Comparison of ENCODE assay signal across 9 mouse cellular contexts in the genomic region with DNA sequence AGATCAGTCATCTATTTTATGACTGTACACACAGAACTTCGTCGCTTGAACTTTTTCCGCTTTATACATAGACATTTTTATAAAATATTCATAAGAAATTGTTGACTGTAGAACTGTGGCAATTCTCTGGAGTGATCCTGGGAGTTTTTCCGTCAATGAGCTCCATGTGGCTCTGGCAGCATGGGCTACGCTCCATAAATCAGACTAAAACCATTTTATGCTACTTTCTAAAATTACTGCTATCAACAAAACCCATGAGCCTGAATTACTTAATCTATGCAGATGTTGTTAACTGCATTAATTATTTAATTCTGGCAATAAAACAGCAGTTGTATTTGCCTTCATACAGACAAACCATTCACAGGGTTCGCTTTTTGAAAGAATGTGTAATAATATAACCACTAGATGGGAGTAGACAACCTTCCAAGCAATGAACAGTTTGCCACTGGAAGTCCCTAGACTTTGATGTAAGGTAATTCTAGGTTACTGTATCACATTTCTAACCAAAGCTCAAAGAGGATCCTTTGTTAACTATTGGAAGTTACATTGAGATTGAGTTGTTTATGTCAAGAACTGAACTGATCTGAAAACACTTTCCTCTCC.
DNase-seq lines count a peak whose midpoint lies in the region; ATAC-seq and TF ChIP-seq lines count a peak whose summit lies in the region.
"Had no signal": no experiment of that assay in that cellular context is flagged by ENCODE, and none has a peak within 500 bp of the region (broad histone marks: within the 10 kb centered on the region; RNA-seq: fewer than 3 reads in every experiment).

No protein-coding gene starts in this region.

- peak; percentile 69 for ATAC-seq in forebrain, embryonic 13.5 days
- peak; percentile 89 for ATAC-seq in neural tube, embryonic 13.5 days (ENCODE audit: low read depth)
- no peak for ATAC-seq in granulocyte monocyte progenitor cell, adult 5-6 weeks (replicated peaks; ENCODE audit: poor library complexity, severe bottlenecking)

- H3K27ac ChIP-seq in forebrain, embryonic 13.5 days = no peak overlapping the region
- H3K27ac ChIP-seq in neural tube, embryonic 13.5 days (replicated peaks) = no peak overlapping the region
- H3K27ac ChIP-seq: liver, embryonic 14.5 days had no signal

- peak; percentile 25 for DNase-seq in left cerebral cortex, adult 11 months (ENCODE audit: low spot score)
- no peak for DNase-seq in left cerebral cortex, adult 18-20 months (ENCODE audit: low spot score in 2 of 2)
- peak; percentile 2 for DNase-seq in NIH3T3 (ENCODE audit: low read depth)
- no peak for DNase-seq in thymus, adult 18-20 months
- DNase-seq in lung, adult 2 months = no peak

- H3K9ac ChIP-seq in forebrain, embryonic 13.5 days = no peak overlapping the region
- H3K9ac ChIP-seq in neural tube, embryonic 13.5 days = no peak overlapping the region
- H3K9ac ChIP-seq: liver, embryonic 14.5 days had no signal

- H3K36me3 ChIP-seq in forebrain, embryonic 13.5 days (ENCODE audit: poor library complexity, severe bottlenecking) = no peaks in the 10 kb centered on the region
- no peaks in the 10 kb centered on the region for H3K36me3 ChIP-seq in neural tube, embryonic 13.5 days

- TF ChIP-seq POLR2A in lung, adult 2 months (IDR thresholded peaks at IDR 0.05; ENCODE audit: borderline replicate concordance, extremely low read depth, low read depth, low read length) = no peak

- no peak overlapping the region for H3K4me2 ChIP-seq in forebrain, embryonic 13.5 days
- H3K4me2 ChIP-seq in neural tube, embryonic 13.5 days = no peak overlapping the region; the same call in 1 of the 2 replicates

- H3K9me3 ChIP-seq in forebrain, embryonic 13.5 days (replicated peaks) = no peaks in the 10 kb centered on the region
- no peaks in the 10 kb centered on the region for H3K9me3 ChIP-seq in neural tube, embryonic 13.5 days

- no peak overlapping the region for H3K4me3 ChIP-seq in forebrain, embryonic 13.5 days
- no peak overlapping the region for H3K4me3 ChIP-seq in neural tube, embryonic 13.5 days
- H3K4me3 ChIP-seq in lung, adult 2 months (replicated peaks; ENCODE audit: extremely low read depth, low read depth, low read length) = no peak overlapping the region

- TF ChIP-seq CTCF in lung, adult 2 months (IDR thresholded peaks at IDR 0.05; ENCODE audit: insufficient read depth, low read length) = no peak

- 64% methylated on average over 6 of the region's 6 CpGs for WGBS in forebrain, embryonic 13.5 days
- 32% methylated on average over 6 of the region's 6 CpGs for WGBS in neural tube, embryonic 13.5 days
- WGBS in lung, adult 2 months = 65% methylated on average over 6 of the region's 6 CpGs

- H3K27me3 ChIP-seq in forebrain, embryonic 13.5 days = no peaks in the 10 kb centered on the region
- no peaks in the 10 kb centered on the region for H3K27me3 ChIP-seq in neural tube, embryonic 13.5 days

- H3K4me1 ChIP-seq in forebrain, embryonic 13.5 days = peaks cover 12% of the 10 kb centered on the region
- peaks cover 17% of the 10 kb centered on the region for H3K4me1 ChIP-seq in neural tube, embryonic 13.5 days (replicated peaks)
- H3K4me1 ChIP-seq in lung, adult 2 months (ENCODE audit: control insufficient read depth, insufficient read depth, low read length) = no peaks in the 10 kb centered on the region

Comparison
In these comparisons a context has a peak if more than half of its experiments do, and no peak if none do; other contexts are left out.
1. DNase-seq: peak in left cerebral cortex, adult 11 months (single experiment) and NIH3T3 (single experiment); none in left cerebral cortex, adult 18-20 months (0 of 2), thymus, adult 18-20 months (0 of 2) and lung, adult 2 months (single experiment).